Mouse (Mus musculus): ENCODE measurements around the gene Man2a2.

Gene Man2a2

GRCm38 (mm10) chr7:80371041-80371751 is at the start of gene Man2a2:
Gene Man2a2 (minus strand): TSS chr7:80371375.
- DNase-seq (ENCODE audit: low spot score in 2 of 2) = peak in 1 of 2 experiments; percentile 67

DNA sequence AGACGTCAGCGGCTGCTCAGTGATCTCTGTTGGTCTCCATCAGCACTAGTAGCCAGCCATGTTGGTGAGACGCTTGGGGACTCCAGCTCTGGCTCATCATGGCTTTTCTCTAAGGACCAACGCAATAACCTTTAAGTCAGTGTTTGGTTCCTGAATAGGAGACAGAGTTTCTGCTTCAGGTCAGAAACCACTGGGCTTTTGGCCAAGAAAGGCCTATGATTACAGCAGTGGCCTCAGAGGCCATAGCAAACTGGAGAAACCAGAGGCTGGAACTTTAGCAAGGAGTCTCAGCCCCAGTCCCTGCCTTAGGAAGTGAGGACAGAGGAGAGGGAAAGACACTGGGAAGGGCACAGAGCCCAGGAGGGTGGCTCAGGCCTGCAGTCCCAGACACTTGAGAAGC is 49.4 kb upstream of the Man2a2 start:
- no peak for DNase-seq (ENCODE audit: low spot score in 2 of 2)

DNA sequence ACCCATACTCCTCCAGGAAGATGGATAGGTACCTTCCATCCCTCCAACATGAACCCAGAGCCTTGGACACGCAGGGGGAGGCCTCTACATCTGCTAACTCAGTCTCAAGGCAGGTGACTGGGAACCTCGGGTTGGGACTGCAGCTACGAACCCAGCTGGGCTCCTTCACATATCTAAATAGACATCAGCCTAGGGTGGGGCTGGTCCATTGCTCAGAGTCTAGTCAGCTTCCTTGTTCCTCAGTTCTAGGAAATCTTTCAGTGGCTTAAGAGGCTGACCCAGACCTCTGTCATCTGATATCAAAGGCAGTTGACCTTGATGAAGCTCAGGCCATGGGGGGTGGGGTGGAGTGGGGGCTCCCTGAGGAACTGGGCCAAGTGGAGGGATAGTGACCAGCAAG is 48.1 kb upstream of the Man2a2 start:
- DNase-seq (ENCODE audit: low spot score in 2 of 2) = no peak

- DNase-seq (ENCODE audit: low spot score in 2 of 2) = no peak
Observed at GRCm38 (mm10) chr7:80418036-80418435, 46.9 kb upstream of the Man2a2 start.

GRCm38 (mm10) chr7:80417601-80418000 is 46.4 kb upstream of the Man2a2 start:
- DNase-seq (ENCODE audit: low spot score in 2 of 2) = no peak

- no peak for DNase-seq (ENCODE audit: low spot score in 2 of 2)
Observed at GRCm38 (mm10) chr7:80416969-80417368, 45.8 kb upstream of the Man2a2 start.

DNA sequence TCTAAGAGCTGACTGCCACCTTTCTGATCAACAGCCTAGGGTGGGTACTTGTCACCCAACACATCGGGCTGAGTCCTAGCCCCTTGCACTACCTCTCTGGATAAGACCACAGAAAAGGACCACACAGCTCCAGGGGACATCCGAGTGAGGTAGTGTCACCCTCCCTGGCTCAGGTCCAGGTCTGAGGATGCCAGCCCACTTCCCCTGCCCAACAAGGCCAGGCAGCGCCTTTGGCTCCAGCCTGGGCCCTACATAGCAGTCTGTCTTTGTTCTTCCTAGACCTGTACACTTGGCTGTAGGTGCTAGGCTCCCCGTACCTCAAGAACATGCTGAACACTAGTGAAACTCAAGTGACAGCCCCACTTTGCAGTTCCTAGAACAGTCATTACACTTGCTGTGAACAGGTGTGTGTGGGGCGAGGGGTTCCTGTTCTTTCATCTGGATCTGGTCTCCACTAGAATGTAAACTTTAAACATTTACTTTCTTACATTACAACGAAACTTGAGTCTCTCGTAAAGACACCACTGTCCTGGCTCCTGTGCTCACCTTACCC is 43.2 kb upstream of the Man2a2 start:
- DNase-seq (ENCODE audit: low spot score in 2 of 2) = no peak

DNA sequence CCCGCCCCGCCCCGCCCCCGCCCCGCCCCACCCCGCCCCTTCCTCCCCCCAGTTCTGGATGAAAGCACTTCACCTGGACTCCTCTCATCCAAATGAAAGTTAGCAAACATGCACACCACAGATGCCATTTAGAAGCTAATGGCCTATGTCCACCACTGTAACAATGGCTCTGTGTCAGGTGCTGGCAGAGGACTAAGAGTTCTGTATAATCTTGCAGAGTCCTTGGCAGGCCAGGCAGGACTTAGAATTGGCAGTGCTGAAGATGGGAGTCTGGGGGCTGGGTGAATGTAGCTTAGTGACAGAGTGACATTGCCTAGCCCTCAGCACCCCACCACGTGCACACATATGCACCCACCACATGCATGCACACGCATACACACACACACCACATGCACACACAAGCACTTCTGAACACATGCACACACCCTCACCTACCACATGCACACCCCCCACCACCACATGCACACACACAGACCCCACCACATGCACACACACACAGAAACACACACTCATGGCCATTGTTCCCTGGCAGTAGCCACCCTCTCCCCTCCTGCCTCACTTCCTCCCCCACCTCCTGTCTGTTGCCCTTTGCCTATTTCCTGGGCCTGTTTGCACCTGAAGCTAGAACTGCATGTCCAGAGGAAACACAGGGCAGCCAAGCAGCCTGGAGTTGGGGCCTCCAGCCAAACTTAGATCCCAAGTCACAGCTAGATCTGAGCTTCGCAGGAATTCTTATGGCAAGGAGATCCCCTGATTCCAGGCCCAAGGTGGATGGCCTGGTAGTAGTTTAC is 42.5 kb upstream of the Man2a2 start:
- no peak for DNase-seq (ENCODE audit: low spot score in 2 of 2)

- no peak for DNase-seq (ENCODE audit: low spot score in 2 of 2)
Observed at GRCm38 (mm10) chr7:80412781-80413180, 41.6 kb upstream of the Man2a2 start.

DNA sequence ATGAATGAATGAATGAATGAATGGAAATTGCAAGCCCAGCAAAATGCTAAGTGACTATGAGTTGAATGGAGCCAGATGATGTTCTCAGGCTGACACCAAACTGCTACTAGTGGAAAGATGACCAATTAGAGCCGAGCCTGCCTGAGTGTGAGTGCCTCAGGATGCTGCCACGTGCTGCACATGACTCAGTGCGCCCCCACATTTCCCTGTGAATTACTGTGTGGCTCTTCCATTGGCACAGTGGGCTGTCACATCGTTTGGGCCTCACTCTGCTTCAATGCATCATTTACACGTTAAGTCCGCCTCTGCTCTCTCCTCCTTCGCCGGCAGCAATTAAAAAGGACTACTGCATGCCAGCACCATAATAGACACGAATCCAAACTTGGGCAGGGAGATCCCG is 41.1 kb upstream of the Man2a2 start:
- DNase-seq (ENCODE audit: low spot score in 2 of 2) = peak; percentile 57 to 76

GRCm38 (mm10) chr7:80410380-80410779 is 39.2 kb upstream of the Man2a2 start:
- DNase-seq (ENCODE audit: low spot score in 2 of 2) = no peak

DNA sequence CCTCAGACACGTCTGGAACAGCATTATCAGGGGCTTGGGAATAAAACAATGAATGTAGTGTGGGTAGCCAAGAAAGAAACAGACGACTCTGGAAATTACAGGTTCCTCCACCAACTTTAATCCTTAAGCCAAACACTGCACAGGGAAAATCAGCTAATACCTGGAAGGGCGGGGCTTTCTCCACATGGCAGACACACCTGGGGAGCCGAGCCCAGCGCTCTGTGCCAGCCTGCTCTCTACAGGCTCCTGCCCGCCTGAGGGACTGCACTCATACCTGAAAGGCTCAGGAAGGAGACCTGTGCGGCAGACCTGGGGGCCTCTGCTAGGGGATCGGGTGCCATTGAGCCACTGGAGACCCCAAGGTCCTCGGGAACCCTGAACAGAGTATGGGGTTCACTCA is 36.5 kb upstream of the Man2a2 start:
- DNase-seq (ENCODE audit: low spot score in 2 of 2) = no peak

DNA sequence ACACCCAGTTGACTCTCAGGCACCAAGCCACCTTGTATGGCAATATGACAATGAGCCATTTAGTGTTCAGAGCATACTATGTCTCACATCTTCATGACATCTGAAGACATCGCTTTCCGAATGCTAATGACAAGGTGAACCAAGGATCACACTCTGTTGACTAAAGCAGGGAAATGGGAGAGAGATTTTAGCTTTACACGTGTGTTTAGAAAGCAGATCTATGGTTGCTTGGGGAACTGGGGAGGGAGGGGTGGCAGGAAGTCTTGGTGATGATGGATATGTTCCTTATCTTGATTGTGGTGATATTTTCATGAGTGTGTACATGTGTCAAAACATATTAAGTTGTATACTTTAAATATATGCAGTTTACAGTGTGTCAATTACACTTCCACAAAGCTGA is 35.0 kb upstream of the Man2a2 start:
- DNase-seq (ENCODE audit: low spot score in 2 of 2) = no peak

- no peak for DNase-seq (ENCODE audit: low spot score in 2 of 2)
Observed at GRCm38 (mm10) chr7:80405188-80405695, 34.1 kb upstream of the Man2a2 start, which contains the start of gene Furin. Gene Furin (minus strand): TSS chr7:80405436.

DNA sequence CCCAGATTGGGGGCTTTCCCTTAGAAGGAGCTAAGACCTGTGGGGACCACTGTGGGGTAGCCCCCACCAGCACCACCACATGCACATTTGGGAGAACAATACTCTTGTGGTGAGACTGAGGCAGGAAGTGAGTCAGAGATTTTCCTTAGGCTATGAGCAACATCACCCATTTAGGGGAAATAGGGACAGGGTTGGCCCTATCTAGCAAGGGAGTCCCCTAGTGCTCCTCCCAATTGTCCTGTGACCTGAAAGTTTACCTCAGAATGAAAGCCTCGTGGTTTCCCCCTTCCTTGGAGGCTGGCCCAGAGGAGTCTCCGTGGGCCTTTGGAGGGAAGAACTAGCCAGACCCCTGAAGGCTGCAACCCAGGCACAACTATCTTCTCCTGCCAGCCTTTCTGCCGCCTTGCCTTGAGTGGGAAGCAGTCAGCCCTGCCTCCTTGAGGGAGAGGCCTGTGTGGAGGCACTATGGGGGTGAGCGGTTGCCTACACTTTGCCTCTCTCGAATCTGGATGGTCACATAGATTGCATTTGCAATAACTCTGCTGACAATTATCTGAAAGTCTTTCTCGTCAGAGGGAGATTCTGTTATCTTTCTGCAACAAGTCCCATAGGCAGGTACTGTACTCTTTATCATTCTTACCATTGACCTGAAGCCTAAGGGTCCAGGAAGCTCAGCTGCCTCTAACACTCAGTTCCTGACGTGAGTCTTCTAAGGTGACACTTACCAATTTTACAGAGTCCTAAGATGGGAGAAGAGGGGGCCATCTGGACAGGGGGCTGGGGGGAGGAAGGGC is 33.1 kb upstream of the Man2a2 start:
- DNase-seq (ENCODE audit: low spot score in 2 of 2) = no peak

- no peak for DNase-seq (ENCODE audit: low spot score in 2 of 2)
Observed at GRCm38 (mm10) chr7:80403551-80403950, 32.4 kb upstream of the Man2a2 start.

DNA sequence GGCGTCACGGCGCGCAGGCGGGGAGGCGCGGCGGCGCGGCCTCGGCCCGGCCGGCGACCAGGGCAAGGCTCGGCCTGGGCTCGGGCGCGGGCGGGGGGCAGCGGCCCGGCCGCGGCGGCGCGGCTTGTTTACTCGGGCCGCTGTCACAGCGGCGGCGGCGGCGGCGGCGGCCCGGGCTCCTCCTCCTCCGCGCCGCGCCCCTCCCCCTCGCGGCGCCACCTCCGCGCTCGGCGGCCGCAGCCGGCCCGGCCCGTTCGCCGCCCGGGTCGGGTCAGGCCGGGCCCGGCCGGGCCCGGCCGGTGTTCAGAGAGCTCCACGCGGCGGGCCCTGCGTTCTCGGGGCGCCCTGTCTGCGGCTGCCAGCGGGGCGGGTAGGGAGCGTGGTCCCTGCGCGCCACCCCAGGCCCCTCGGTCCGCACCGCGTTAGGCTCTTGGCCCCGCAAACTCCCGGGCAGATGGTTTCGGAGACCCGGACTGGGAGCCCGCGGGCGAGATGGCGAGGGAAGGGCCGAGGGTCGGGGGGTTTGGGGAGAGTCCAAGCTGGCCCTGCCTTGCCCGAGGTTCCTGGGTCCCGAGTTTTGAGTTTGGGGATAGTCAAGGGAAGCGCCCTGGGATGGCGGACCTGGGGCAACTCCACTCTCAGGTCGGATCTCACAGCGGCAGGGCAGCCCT is 31.6 kb upstream of the Man2a2 start:
- no peak for DNase-seq (ENCODE audit: low spot score in 2 of 2)

DNA sequence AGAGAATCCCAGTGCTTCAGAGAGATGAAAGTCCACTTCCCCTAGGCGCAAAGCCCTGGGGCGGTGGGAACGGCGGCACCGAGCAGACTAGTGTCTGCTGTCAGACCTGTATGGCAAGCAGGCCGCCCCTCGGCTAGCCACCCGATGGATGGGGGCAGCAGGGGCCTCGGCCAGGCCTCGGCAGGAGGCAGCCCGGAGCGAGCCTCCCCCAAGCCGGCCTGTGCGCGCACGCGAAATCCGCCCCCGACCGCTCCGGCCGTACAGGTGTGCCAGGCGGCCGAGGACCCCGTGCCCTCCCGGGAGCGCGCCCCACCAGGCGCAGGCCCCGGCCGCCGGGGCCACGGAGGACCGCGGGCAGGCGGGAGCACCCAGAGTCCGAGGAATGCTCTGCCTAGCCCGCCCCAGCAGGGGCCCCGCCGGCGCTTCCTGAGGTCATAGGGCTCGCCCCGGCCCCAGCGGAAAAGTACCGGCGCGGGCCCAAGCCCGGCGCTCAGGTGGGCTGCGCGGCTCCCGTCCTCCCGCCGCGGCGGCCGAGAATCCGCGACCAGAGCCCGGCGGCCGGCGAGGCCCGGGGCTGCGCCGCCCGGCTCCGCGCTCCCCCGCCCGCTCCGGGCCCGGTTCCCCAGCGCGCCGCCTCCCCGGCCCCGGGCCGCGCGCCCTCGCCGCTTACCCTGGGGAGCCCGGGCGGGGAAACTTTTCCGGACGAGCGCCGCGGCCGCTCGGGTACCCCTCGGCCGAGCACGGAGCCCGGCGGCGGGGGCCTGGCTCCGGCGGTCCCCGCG is 30.9 kb upstream of the Man2a2 start:
- DNase-seq (ENCODE audit: low spot score in 2 of 2) = no peak

DNA sequence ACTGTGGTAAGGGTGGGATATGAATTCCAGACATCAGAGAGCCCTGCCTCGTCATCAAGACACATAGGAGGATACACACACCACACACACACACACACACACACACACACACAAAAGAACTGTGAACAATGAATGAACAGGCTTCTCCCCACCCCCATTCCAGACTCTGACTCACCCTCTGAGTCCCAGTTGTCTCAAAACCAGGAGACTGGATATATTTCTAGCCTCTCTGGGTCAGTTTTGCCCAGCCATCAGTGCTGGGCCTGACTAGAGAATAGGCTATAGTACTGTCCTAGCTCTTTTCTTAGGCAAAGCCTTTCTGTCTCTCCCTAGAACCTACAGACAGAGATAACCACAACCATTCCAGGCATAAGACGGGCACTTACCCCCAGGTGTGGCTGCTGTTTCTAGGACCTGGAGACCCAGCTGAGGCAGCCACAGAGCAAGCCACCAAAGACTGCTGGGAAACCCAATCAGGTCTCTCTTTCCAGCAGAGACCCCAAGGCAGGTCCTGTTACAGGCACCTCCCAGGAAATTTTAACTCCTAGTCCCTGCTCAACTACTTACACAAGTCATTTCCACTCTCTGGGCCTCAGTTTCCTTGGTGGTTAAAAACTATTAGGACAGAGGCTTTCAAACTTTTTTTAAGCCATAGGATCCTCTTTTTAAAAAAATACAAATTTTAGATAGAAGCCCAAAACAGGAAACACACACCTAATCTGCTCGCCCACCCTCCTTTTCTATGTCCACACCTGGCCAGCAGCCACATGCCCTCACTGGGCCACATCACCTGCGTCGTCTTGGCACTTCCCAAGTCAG is 30.1 kb upstream of the Man2a2 start:
- DNase-seq (ENCODE audit: low spot score in 2 of 2) = no peak

- DNase-seq (ENCODE audit: low spot score in 2 of 2) = no peak
Observed at GRCm38 (mm10) chr7:80400571-80400970, 29.4 kb upstream of the Man2a2 start.

Measured in frontal cortex, postnatal 14 days (tissue).